16 mouse cellular contexts compared by ENCODE assay signal in the genomic region with DNA sequence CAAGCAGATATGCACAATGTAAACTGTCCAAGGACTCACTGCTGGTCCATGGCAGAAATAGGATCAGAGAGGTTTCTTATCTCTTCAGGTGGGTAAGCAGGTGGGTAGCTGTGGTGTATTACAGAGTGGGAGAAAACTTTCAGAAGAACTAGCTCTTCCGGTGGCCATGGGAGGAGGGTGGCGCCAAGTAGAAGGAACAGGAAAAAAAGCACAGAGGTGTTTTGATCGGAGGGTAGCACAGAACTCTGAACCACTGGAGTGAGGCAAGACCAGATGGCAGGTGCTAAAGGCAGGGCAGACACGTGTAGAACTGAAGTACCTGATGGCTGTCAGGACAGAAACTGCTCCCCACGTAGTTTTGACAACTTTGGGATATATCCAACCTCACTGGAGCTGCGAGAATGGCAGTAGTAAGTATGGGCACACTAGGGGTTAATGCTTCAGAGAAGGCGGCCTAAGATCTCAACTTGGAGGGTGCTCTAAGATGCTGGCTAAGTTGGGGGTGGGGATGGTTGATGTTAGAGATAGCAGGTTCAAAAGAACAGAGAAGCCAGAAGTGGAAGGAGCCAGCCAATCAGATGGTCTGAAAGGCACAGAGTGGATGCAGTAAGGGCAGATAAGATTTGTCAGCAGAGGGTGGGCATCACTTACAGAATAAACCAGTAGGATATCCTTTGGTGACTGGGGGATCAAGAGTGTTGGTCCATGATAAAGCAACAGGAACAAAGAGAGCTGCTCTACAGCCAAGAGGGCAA. TPM values are rescaled to one million over a fixed set of nuclear protein-coding genes. Genes with fewer than 3 reads are reported as not detected.
A peak's percentile ranks its signal among the peaks of the same experiment; 100 is the strongest.
DNase-seq lines count a peak whose midpoint lies in the region; ATAC-seq lines count a peak whose summit lies in the region.
"Had no signal": no experiment of that assay in that cellular context is flagged by ENCODE, and none has a peak within 500 bp of the region (broad histone marks: within the 10 kb centered on the region; RNA-seq: fewer than 3 reads in every experiment).

No protein-coding gene starts in this region.

- peak overlapping the region; percentile 1 for H3K4me3 ChIP-seq in megakaryocyte, embryonic 14.5 days (replicated peaks)
- H3K4me3 ChIP-seq: embryonic facial prominence, embryonic 15.5 days; forebrain, embryonic 15.5 days; heart, adult 2 months; hindbrain, embryonic 12.5 days; midbrain, embryonic 10.5 days had no signal

- peaks cover 71% of the 10 kb centered on the region for H3K4me1 ChIP-seq in megakaryocyte, embryonic 14.5 days
- H3K4me1 ChIP-seq: embryonic facial prominence, embryonic 15.5 days; forebrain, embryonic 15.5 days had no signal

- H3K36me3 ChIP-seq in megakaryocyte, embryonic 14.5 days (replicated peaks; ENCODE audit: low read length): peaks cover 41% of the 10 kb centered on the region
- H3K36me3 ChIP-seq: embryonic facial prominence, embryonic 15.5 days; forebrain, embryonic 15.5 days; hindbrain, embryonic 12.5 days; midbrain, embryonic 10.5 days had no signal

- H3K27me3 ChIP-seq in megakaryocyte, embryonic 14.5 days (replicated peaks): peaks cover 8% of the 10 kb centered on the region
- H3K27me3 ChIP-seq: forebrain, embryonic 15.5 days had no signal

- intact Hi-C loops in left cerebral cortex, postnatal 25 days (cut with DNase I): no loop called here

- DNase-seq in layer of hippocampus, postnatal 14 days (ENCODE audit: low spot score in 2 of 2): no peak
- no peak for DNase-seq in left cerebral cortex, postnatal 25 days (ENCODE audit: low spot score in 2 of 2)
- no peak for DNase-seq in adrenal gland, postnatal 25 days
- DNase-seq: adrenal gland, postnatal 10 days; heart, adult 2 months; kidney, adult 18-20 months; kidney, postnatal 36 days; layer of hippocampus, postnatal 36 days had no signal

- no peak for ATAC-seq in megakaryocyte, adult 5-6 weeks (ENCODE audit: poor library complexity, severe bottlenecking)
- ATAC-seq in activated CD4-positive, CD25-positive, alpha-beta regulatory T cell, adult 4 months: peak; percentile 19
- 0 out of 2 replicates have a peak, but pooled peaks have one; percentile 13 for ATAC-seq in megakaryocyte progenitor cell, adult 5-6 weeks (replicated peaks; ENCODE audit: poor library complexity)
- ATAC-seq: forebrain, embryonic 15.5 days had no signal

- H3K9me3 ChIP-seq in megakaryocyte, embryonic 14.5 days: no peaks in the 10 kb centered on the region
- H3K9me3 ChIP-seq: embryonic facial prominence, embryonic 15.5 days; forebrain, embryonic 15.5 days; hindbrain, embryonic 12.5 days; midbrain, embryonic 10.5 days had no signal

RNA-seq across cellular contexts. Expression of gene Tent5c, which starts 8.7 kb away (rescaled TPM):
- polyA plus RNA-seq in megakaryocyte, embryonic 14.5 days (2012; ENCODE audit: insufficient read depth, low replicate concordance): 4.6 and 7.1 TPM in 2 replicates
- total RNA-seq in megakaryocyte, adult 5-6 weeks (2015): 1.1 and 1.8 TPM in 2 replicates
- total RNA-seq in megakaryocyte, adult 5-6 weeks (2017): 2.2 and 3.9 TPM in 2 replicates
- 10 to 100 TPM; 29.9 to 32.5 TPM for polyA plus RNA-seq in activated CD4-positive, CD25-positive, alpha-beta regulatory T cell, adult 4 months (2017; shearing (Covaris generic))
- total RNA-seq in megakaryocyte progenitor cell, adult 5-6 weeks (2015): 1.0 and 1.3 TPM in 2 replicates
- 0.71 and 0.91 TPM in 2 replicates for total RNA-seq in megakaryocyte progenitor cell, adult 5-6 weeks (2017)
- 1 to 10 TPM; 3.7 to 4.2 TPM for total RNA-seq in layer of hippocampus, postnatal 14 days (2021)
- total RNA-seq in left cerebral cortex, postnatal 25 days (2021): 1 to 10 TPM; 2.5 to 3.2 TPM
- 6.7 and 6.8 TPM in 2 replicates for total RNA-seq in adrenal gland, postnatal 25 days (2021)
